ENCODE assay signal across 11 mouse cellular contexts in the genomic region with DNA sequence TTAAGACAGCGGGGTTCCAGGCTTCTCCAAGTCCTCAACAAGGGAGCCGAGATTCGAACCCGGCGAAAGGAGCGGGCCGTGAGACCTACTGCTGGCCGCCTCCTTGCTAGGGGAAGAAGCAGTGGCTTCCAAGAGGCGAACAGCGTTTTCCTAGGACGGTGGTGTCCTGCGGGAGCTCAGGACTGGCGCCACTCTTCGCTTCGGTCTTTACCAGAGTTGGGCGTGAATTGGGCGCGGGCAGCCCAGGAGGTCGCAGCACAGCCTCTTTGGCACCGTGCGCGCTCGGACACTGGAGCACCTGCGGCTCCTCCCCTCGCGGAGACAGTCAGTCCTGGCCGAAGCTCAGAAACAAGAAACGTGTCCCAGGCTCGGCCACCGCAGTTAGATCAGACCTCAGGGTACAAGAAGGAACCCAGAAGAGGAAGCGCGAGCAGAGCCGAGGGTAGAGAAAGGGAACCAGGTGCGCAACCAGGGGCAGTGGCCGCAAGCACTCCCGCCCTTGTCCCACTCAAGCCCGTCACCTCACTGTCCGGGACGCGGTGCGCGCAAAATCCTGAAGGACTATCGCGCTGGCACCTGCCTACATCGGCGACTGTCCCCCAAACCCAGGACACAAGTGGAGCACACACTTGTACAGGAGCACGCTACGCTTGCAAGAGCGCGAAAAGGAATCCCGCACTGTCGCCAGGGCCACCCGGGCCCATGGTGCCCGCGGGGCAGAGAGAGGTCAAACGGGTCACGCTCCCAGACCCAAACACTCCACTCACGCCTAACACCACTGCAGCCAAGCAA. TPM values are rescaled to one million over a fixed set of nuclear protein-coding genes. Genes with fewer than 3 reads are reported as not detected.
DNase-seq lines count a peak whose midpoint lies in the region; ATAC-seq and TF ChIP-seq lines count a peak whose summit lies in the region.
"Had no signal": no experiment of that assay in that cellular context is flagged by ENCODE, and none has a peak within 500 bp of the region (broad histone marks: within the 10 kb centered on the region; RNA-seq: fewer than 3 reads in every experiment).

No protein-coding gene starts in this region.

- peaks cover 9% of the 10 kb centered on the region for H3K4me1 ChIP-seq in intestine, embryonic 14.5 days (replicated peaks; ENCODE audit: control insufficient read depth, insufficient read depth, low read length)
- H3K4me1 ChIP-seq in intestine, embryonic 16.5 days (ENCODE audit: control insufficient read depth, insufficient read depth, low read length), result peaks cover 10% of the 10 kb centered on the region
- peaks cover 15% of the 10 kb centered on the region for H3K4me1 ChIP-seq in heart, postnatal 0 days (ENCODE audit: control insufficient read depth, insufficient read depth)

- TF ChIP-seq CTCF in heart, postnatal 0 days (IDR thresholded peaks at IDR 0.05; ENCODE audit: low read depth), result no peak

- no peaks in the 10 kb centered on the region for H3K36me3 ChIP-seq in intestine, embryonic 14.5 days (ENCODE audit: control insufficient read depth, insufficient read depth, low read length)
- no peaks in the 10 kb centered on the region for H3K36me3 ChIP-seq in intestine, embryonic 16.5 days (ENCODE audit: control insufficient read depth, insufficient read depth, low read length)
- no peaks in the 10 kb centered on the region for H3K36me3 ChIP-seq in heart, postnatal 0 days (replicated peaks; ENCODE audit: control insufficient read depth, insufficient read depth, low read length)

- WGBS in intestine, embryonic 14.5 days, result under 1% methylated on average over 58 of the region's 58 CpGs
- WGBS in intestine, embryonic 16.5 days, result under 1% methylated on average over 58 of the region's 58 CpGs
- WGBS in heart, postnatal 0 days, result 1% methylated on average over 58 of the region's 58 CpGs

- no peak overlapping the region; the same call in 1 of the 2 replicates for H3K4me3 ChIP-seq in intestine, embryonic 14.5 days (ENCODE audit: low read depth, low read length)
- H3K4me3 ChIP-seq in intestine, embryonic 16.5 days (ENCODE audit: low read length), result no peak overlapping the region
- H3K4me3 ChIP-seq in heart, postnatal 0 days (ENCODE audit: low read depth, low read length), result peak overlapping the region; percentile 30
- H3K4me3 ChIP-seq: layer of hippocampus, adult 2 months had no signal

- H3K27me3 ChIP-seq in intestine, embryonic 14.5 days (replicated peaks; ENCODE audit: control insufficient read depth, insufficient read depth, low read length), result peaks cover 100% of the 10 kb centered on the region
- H3K27me3 ChIP-seq in intestine, embryonic 16.5 days (replicated peaks; ENCODE audit: control insufficient read depth, insufficient read depth, low read length), result peaks cover 79% of the 10 kb centered on the region
- peaks cover 99% of the 10 kb centered on the region for H3K27me3 ChIP-seq in heart, postnatal 0 days (ENCODE audit: control insufficient read depth, insufficient read depth, low read length)

- H3K4me2 ChIP-seq in intestine, embryonic 14.5 days (ENCODE audit: low read length), result no peak overlapping the region
- no peak overlapping the region for H3K4me2 ChIP-seq in intestine, embryonic 16.5 days (ENCODE audit: low read depth, low read length)
- H3K4me2 ChIP-seq in heart, postnatal 0 days (ENCODE audit: low read depth, low read length), result peak overlapping the region; percentile 23; the same call in 1 of the 2 replicates

- H3K9ac ChIP-seq in intestine, embryonic 14.5 days (ENCODE audit: low read length), result no peak overlapping the region
- H3K9ac ChIP-seq in intestine, embryonic 16.5 days (ENCODE audit: low read depth, low read length), result no peak overlapping the region
- H3K9ac ChIP-seq in heart, postnatal 0 days (replicated peaks; ENCODE audit: low read depth, low read length), result no peak overlapping the region

- no peak overlapping the region for H3K27ac ChIP-seq in intestine, embryonic 14.5 days (ENCODE audit: low read depth)
- H3K27ac ChIP-seq in intestine, embryonic 16.5 days (ENCODE audit: low read length), result no peak overlapping the region
- no peak overlapping the region for H3K27ac ChIP-seq in heart, postnatal 0 days (ENCODE audit: low read depth)
- H3K27ac ChIP-seq: layer of hippocampus, adult 2 months had no signal

- DNase-seq in intestine, embryonic 14.5 days (ENCODE audit: low spot score), result peak; percentile 68
- peak; percentile 19 for DNase-seq in Muller cell, postnatal 12 days (ENCODE audit: inconsistent ontology term)
- no peak for DNase-seq in heart, postnatal 0 days (ENCODE audit: low spot score)
- no peak for DNase-seq in ovary, postnatal 14 days (ENCODE audit: low spot score)
- DNase-seq in ovary, postnatal 36 days (ENCODE audit: low spot score), result no peak
- no peak for DNase-seq in layer of hippocampus, postnatal 25 days (ENCODE audit: extremely low spot score in 1 of 2, low spot score in 1 of 2)
- DNase-seq: midbrain, embryonic 14.5 days had no signal

- TF ChIP-seq EP300 in heart, postnatal 0 days (IDR thresholded peaks at IDR 0.05; ENCODE audit: low read depth), result no peak

- no peak for ATAC-seq in intestine, embryonic 14.5 days (replicated peaks; ENCODE audit: low FRiP score, low TSS enrichment, low read depth)
- no peak for ATAC-seq in intestine, embryonic 16.5 days
- no peak for ATAC-seq in heart, postnatal 0 days (ENCODE audit: insufficient read depth, low read depth)
- ATAC-seq in megakaryocyte, adult 5-6 weeks (ENCODE audit: poor library complexity, severe bottlenecking), result peak; percentile 92

- no peaks in the 10 kb centered on the region for H3K9me3 ChIP-seq in intestine, embryonic 14.5 days (ENCODE audit: control insufficient read depth, low read length)
- H3K9me3 ChIP-seq in intestine, embryonic 16.5 days (ENCODE audit: control insufficient read depth, low read length), result no peaks in the 10 kb centered on the region
- H3K9me3 ChIP-seq in heart, postnatal 0 days (replicated peaks; ENCODE audit: control insufficient read depth, low read length), result no peaks in the 10 kb centered on the region

RNA-seq across cellular contexts. Expression of gene Lhx4, which starts 14.3 kb away (rescaled TPM):
- polyA plus RNA-seq in intestine, embryonic 14.5 days (2014; fragmentation: Nextera tagmentation; extraction: Ambion mirVana), result 0.07 and 0.27 TPM in 2 replicates
- 0.10 TPM in 1 of 2 replicates, not detected in the other for polyA plus RNA-seq in intestine, embryonic 16.5 days (2015; fragmentation: Nextera tagmentation; extraction: Ambion mirVana)
- not detected in 2 replicates for total RNA-seq in heart, postnatal 0 days (2014; rRNA removed; ENCODE audit: low replicate concordance)
- not detected in 2 replicates for polyA plus RNA-seq in heart, postnatal 0 days (2015; fragmentation: Nextera tagmentation; extraction: Ambion mirVana)
- total RNA-seq in megakaryocyte, adult 5-6 weeks (2015), result not detected in 2 replicates
- not detected in 2 replicates for total RNA-seq in megakaryocyte, adult 5-6 weeks (2017)
- under 1 TPM in 1 of 2 experiments, not detected in 1; 0.07 TPM for total RNA-seq in layer of hippocampus, postnatal 25 days (2021)
- total RNA-seq: layer of hippocampus, adult 2 months had no signal
- polyA plus RNA-seq: spleen, adult 2 months had no signal

Comparison
In these comparisons a context has a peak if more than half of its experiments do, and no peak if none do; other contexts are left out.
1. DNase-seq: peak in intestine, embryonic 14.5 days (single experiment) and Muller cell, postnatal 12 days (single experiment); none in heart, postnatal 0 days (single experiment), ovary, postnatal 14 days (single experiment), ovary, postnatal 36 days (single experiment) and layer of hippocampus, postnatal 25 days (0 of 2).